Mouse (Mus musculus) bone marrow macrophage, adult 2 months (primary cell): ENCODE data around the gene Reep1. TPM values are rescaled to one million over a fixed set of nuclear protein-coding genes. Genes with fewer than 3 reads are reported as not detected.

Experiments used
- H3K27ac ChIP-seq: 2 replicates; pipeline ENCODE4 v1.5.1; 2012; ENCODE audit warnings: low read depth, low read length; ENCODE audit not compliant: insufficient read depth
- H3K4me1 ChIP-seq: 2 replicates; pipeline ENCODE4 v1.6.1; 2012; ENCODE audit warnings: low read length; ENCODE audit not compliant: control insufficient read depth, insufficient read depth
- H3K4me3 ChIP-seq: 2 replicates; pipeline ENCODE4 v1.5.1; 2012; ENCODE audit warnings: mild to moderate bottlenecking, low read length, moderate library complexity; ENCODE audit not compliant: insufficient read depth
- CTCF ChIP-seq: IDR thresholded peaks from 2 replicates; pipeline ENCODE4 v1.5.1; 2012; ENCODE audit warnings: low read depth, mild to moderate bottlenecking, low read length, moderate library complexity
- POLR2A ChIP-seq: IDR thresholded peaks from 2 replicates; pipeline ENCODE4 v1.6.1; 2012; ENCODE audit warnings: mild to moderate bottlenecking, low read depth, low read length, borderline replicate concordance
- polyA plus RNA-seq: library from polyadenylated mRNA; stranded (reverse); fragments of >200 nt; gene quantifications from 2 replicates; pipeline ENCODE4 v1.2.4, GENCODE M21; 2012; ENCODE audit not compliant: missing spikeins, insufficient read depth, insufficient read length

Reep1 gene
- polyA plus RNA-seq, 1 experiment = not detected

GRCm38 (mm10) chr6:71771282-71771681, 63.9 kb downstream of the Reep1 start:
- Histone ChIP-seq H3K27ac (no peak overlapping the region), H3K4me3 (no peak overlapping the region), H3K4me1 (no peaks in the 10 kb centered on the region)
- TF ChIP-seq CTCF (no peak), POLR2A (no peak)

- Histone ChIP-seq H3K4me1 (no peaks in the 10 kb centered on the region), H3K4me3 (no peak overlapping the region), H3K27ac (no peak overlapping the region)
- no peak for TF ChIP-seq CTCF
- TF ChIP-seq POLR2A = no peak
Measured at GRCm38 (mm10) chr6:71772156-71772555, 64.8 kb downstream of the Reep1 start.

DNA sequence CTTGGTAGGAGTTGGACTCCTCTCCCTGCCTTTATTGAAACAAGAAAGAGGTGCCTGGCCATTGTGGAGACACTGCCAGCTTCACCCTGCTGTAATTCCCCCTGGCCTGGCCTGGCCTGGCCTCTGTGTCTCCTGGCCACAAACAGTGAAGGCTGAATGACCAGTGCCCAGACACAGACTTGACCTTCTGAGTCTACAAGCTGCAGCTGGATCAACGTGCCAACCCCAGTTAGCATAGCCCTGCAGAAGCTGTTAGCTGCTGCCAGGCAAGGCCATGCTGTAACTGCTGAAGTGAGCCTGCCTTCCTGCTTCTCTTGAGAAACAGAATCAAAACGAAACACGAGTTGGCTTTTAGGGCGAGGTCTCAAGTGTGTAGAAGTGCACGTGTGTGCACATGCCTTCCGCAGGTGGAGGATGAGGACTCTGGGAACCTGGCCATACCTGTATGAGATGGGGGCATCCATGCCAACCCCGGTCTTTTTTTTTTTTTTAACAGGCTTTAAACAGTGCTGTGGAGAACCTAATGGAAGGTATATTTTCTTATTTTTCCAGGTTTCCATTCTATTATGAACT, 65.4 kb downstream of the Reep1 start:
- Histone ChIP-seq H3K4me3 (no peak overlapping the region), H3K4me1 (no peaks in the 10 kb centered on the region), H3K27ac (no peak overlapping the region)
- TF ChIP-seq POLR2A = no peak
- TF ChIP-seq CTCF = no peak

GRCm38 (mm10) chr6:71778016-71778415, 70.7 kb downstream of the Reep1 start:
- Histone ChIP-seq H3K4me1 (no peaks in the 10 kb centered on the region), H3K4me3 (no peak overlapping the region), H3K27ac (no peak overlapping the region)
- TF ChIP-seq CTCF (no peak), POLR2A (no peak)

DNA sequence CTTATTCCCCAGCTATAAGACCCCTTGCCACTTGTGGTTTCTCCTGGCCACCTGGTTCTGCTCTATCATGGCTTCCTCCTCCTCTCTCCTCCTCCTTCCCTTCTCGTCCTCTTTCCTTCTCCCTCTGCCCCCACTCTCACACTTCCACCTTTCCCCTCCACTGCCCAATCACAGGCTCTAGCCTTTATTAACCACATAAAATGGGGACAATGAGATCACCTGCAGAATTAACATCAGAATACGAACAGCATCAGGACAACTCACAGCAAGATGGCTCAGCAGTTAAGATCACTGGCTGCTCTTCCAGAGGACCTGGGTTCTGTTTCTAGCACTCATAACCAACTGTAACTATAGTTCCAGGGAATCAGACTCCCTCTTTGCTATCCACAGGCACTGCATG, 72.5 kb downstream of the Reep1 start:
- no peak overlapping the region for H3K27ac ChIP-seq
- H3K4me1 ChIP-seq = no peaks in the 10 kb centered on the region

DNA sequence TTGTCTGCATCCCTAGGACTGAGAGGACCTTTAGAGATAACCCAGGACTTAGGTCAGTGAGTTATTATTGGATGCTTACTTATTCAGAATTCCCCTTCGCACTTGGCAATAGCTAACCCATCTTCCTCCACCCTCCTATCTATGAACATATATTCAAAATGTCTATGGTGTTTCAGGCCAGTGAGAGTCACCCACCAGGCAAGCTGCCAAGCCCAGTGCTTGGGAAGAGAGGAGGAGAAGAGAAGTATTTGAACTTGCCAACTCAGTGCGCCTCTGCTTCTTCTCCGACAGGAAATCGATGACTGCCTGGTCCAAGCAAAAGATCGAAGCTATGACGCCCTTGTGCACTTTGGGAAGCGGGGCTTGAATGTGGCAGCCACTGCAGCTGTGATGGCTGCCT, 73.1 kb downstream of the Reep1 start:
- no peak for TF ChIP-seq POLR2A
- TF ChIP-seq CTCF = no peak
- Histone ChIP-seq H3K4me1 (no peaks in the 10 kb centered on the region), H3K4me3 (no peak overlapping the region)

More for the DNA sequence above, 72.5 kb downstream of the Reep1 start:
- TF ChIP-seq CTCF (no peak), POLR2A (no peak)
- H3K4me3 ChIP-seq = no peak overlapping the region

GRCm38 (mm10) chr6:71783165-71783564, 75.8 kb downstream of the Reep1 start:
- Histone ChIP-seq H3K4me3 (no peak overlapping the region), H3K27ac (no peak overlapping the region), H3K4me1 (no peaks in the 10 kb centered on the region)
- no peak for TF ChIP-seq POLR2A
- no peak for TF ChIP-seq CTCF

More for the DNA sequence above, 73.1 kb downstream of the Reep1 start:
- no peak overlapping the region for H3K27ac ChIP-seq

DNA sequence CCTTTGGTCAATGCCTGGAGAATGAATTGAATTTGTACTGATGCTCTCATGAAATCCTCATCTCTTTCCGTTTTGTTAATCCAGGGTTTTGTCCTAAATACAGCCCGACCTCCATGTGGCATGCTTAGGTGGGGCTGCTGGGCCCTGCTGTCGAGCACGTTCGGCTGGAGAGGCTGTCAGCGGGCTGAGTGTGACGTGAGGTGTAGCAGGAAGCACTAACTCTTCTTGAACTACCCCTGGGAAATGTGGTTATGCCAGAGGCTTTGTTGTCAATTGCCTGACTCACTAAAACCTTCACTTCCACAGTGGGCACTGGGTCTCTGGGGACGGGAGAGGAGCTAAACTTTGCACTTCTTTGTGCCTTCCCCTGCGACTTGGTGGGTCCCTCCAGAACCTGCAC, 81.0 kb downstream of the Reep1 start:
- H3K4me3 ChIP-seq = no peak overlapping the region
- H3K27ac ChIP-seq = no peak overlapping the region
- no peaks in the 10 kb centered on the region for H3K4me1 ChIP-seq
- TF ChIP-seq POLR2A (no peak), CTCF (no peak)

DNA sequence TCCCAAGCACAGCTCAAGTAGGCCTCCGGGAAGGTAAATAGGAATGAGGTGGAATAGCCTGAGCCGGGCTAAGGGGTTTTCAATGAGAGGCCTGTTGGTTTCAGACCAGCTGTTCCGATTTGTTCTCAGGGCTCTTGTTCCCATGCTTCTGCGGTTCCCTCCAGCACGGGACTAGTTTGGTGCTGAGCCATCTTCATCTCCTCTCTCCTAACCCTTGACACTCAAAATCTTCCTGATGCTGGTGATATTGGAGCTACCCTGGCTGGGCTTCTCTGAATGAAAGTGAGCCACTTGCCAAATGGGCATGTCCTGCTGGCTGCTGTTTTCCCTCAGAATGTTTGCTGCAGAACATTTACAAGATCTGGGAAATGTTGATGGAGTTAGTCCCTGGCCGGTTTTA, 84.4 kb downstream of the Reep1 start:
- TF ChIP-seq CTCF (no peak), POLR2A (no peak)
- Histone ChIP-seq H3K4me1 (no peaks in the 10 kb centered on the region), H3K27ac (no peak overlapping the region), H3K4me3 (no peak overlapping the region)

DNA sequence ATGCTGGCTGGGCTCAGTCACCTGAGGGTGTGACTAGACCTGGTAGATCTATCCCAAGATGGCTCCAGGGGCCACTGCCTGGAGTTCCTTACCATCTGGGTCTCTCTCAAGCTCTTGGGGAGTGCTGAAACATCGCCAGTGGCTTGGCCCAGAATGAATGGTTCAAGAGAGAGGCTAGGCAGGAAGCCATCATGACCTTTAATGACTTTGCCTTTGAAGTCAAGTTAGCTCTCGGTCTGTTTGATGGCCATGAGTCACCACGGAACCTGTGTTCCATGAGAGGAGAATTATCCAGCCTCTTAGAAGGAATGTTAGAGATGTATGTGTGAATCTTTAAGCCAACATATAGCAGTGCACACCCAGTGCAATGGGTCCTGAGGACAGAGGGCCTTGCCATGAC, 92.0 kb downstream of the Reep1 start:
- H3K4me1 ChIP-seq = peaks cover 2% of the 10 kb centered on the region; the same call in 1 of the 2 replicates
- H3K4me3 ChIP-seq = no peak overlapping the region
- H3K27ac ChIP-seq = no peak overlapping the region
- no peak for TF ChIP-seq POLR2A
- TF ChIP-seq CTCF = no peak
